Mouse (Mus musculus): Measurements from ENCODE around the gene Adgrf1. TPM values are rescaled to one million over a fixed set of nuclear protein-coding genes. Genes with fewer than 3 reads are reported as not detected.
A peak's percentile ranks its signal among the peaks of the same experiment; 100 is the strongest.
"Not testable (repeated sequence)": the region's sequence is repeated elsewhere in the genome, so short reads cannot be mapped to it uniquely, and the experiment has no call there.

The Adgrf1 gene
- polyA plus RNA-seq, 1 experiment from 2014 or later, result not detected

GRCm38 (mm10) chr17:43338279-43338678, 68.2 kb downstream of the Adgrf1 start:
- Histone ChIP-seq H3K9me3 (no peaks in the 10 kb centered on the region), H3K4me1 (no peaks in the 10 kb centered on the region), H3K36me3 (replicated peaks) (no peaks in the 10 kb centered on the region), H3K27ac (no peak overlapping the region), H3K4me3 (no peak overlapping the region), H3K27me3 (ENCODE audit: poor library complexity, severe bottlenecking) (no peaks in the 10 kb centered on the region)
- WGBS, result 81% methylated on average over 3 of the region's 3 CpGs
- DNase-seq (ENCODE audit: extremely low spot score, low spot score), result no peak

- not testable (repeated sequence) for H3K27ac ChIP-seq; DNase-seq (ENCODE audit: extremely low spot score, low spot score); H3K36me3 ChIP-seq (replicated peaks); H3K27me3 ChIP-seq (ENCODE audit: poor library complexity, severe bottlenecking); H3K9me3 ChIP-seq; H3K4me3 ChIP-seq; H3K4me1 ChIP-seq
- 95% methylated on average over 2 of the region's 2 CpGs for WGBS
Observed at GRCm38 (mm10) chr17:43346499-43346898, 76.4 kb downstream of the Adgrf1 start.

GRCm38 (mm10) chr17:43357902-43358539, 87.9 kb downstream of the Adgrf1 start:
- Histone ChIP-seq H3K4me3 (no peak overlapping the region), H3K36me3 (replicated peaks) (no peaks in the 10 kb centered on the region), H3K9me3 (no peaks in the 10 kb centered on the region), H3K27ac (peak overlapping the region; percentile 53; the same call in 1 of the 2 replicates), H3K27me3 (ENCODE audit: poor library complexity, severe bottlenecking) (no peaks in the 10 kb centered on the region), H3K4me1 (peaks cover 17% of the 10 kb centered on the region)
- 18% methylated on average over 9 of the region's 9 CpGs for WGBS
- DNase-seq (ENCODE audit: extremely low spot score, low spot score), result no peak

- Histone ChIP-seq H3K4me3 (peak within 1 kb of the TSS; percentile 23), H3K27me3 (ENCODE audit: poor library complexity, severe bottlenecking) (no peaks in the 10 kb centered on the region), H3K36me3 (replicated peaks) (no peaks in the 10 kb centered on the region), H3K4me1 (peaks cover 17% of the 10 kb centered on the region), H3K9me3 (no peaks in the 10 kb centered on the region), H3K27ac (0 out of 2 replicates have a peak within 1 kb of the TSS, but pooled peaks have one; percentile 11)
- DNase-seq (ENCODE audit: extremely low spot score, low spot score), result no peak
- WGBS, result 71% methylated on average over 16 of the region's 16 CpGs
Observed at GRCm38 (mm10) chr17:43359826-43360619, 89.9 kb downstream of the Adgrf1 start, which contains the start of gene Adgrf5. TSS of gene Adgrf5 (plus strand) at chr17:43360451.

- Histone ChIP-seq H3K4me1 (peaks cover 17% of the 10 kb centered on the region), H3K36me3 (replicated peaks) (no peaks in the 10 kb centered on the region), H3K27me3 (ENCODE audit: poor library complexity, severe bottlenecking) (no peaks in the 10 kb centered on the region), H3K4me3 (peak overlapping the region; percentile 8; the same call in 1 of the 2 replicates), H3K27ac (no peak overlapping the region), H3K9me3 (no peaks in the 10 kb centered on the region)
- no peak for DNase-seq (ENCODE audit: extremely low spot score, low spot score)
- 90% methylated on average over 11 of the region's 11 CpGs for WGBS
Observed at GRCm38 (mm10) chr17:43361021-43361420, 90.9 kb downstream of the Adgrf1 start.

GRCm38 (mm10) chr17:43362362-43362761, 92.2 kb downstream of the Adgrf1 start:
- Histone ChIP-seq H3K4me1 (peaks cover 17% of the 10 kb centered on the region), H3K36me3 (replicated peaks) (no peaks in the 10 kb centered on the region), H3K9me3 (no peaks in the 10 kb centered on the region), H3K4me3 (no peak overlapping the region), H3K27me3 (ENCODE audit: poor library complexity, severe bottlenecking) (no peaks in the 10 kb centered on the region), H3K27ac (no peak overlapping the region)
- 68% methylated on average over 11 of the region's 11 CpGs for WGBS
- DNase-seq (ENCODE audit: extremely low spot score, low spot score), result no peak

GRCm38 (mm10) chr17:43362881-43363280, 92.8 kb downstream of the Adgrf1 start:
- 60% methylated on average over 6 of the region's 6 CpGs for whole genome bisulfite sequencing
- H3K27me3 ChIP-seq (ENCODE audit: poor library complexity, severe bottlenecking), result no peaks in the 10 kb centered on the region
- no peak for DNase-seq (ENCODE audit: extremely low spot score, low spot score)

GRCm38 (mm10) chr17:43363921-43364320, 93.8 kb downstream of the Adgrf1 start:
- DNase-seq (ENCODE audit: extremely low spot score, low spot score), result no peak
- 75% methylated on average over 6 of the region's 6 CpGs for WGBS
- Histone ChIP-seq H3K4me3 (no peak overlapping the region), H3K4me1 (peaks cover 5% of the 10 kb centered on the region; the same call in 1 of the 2 replicates), H3K27me3 (ENCODE audit: poor library complexity, severe bottlenecking) (no peaks in the 10 kb centered on the region), H3K9me3 (no peaks in the 10 kb centered on the region), H3K36me3 (replicated peaks) (no peaks in the 10 kb centered on the region), H3K27ac (no peak overlapping the region)

More at GRCm38 (mm10) chr17:43362881-43363280, 92.8 kb downstream of the Adgrf1 start:
- Histone ChIP-seq H3K9me3 (no peaks in the 10 kb centered on the region), H3K4me1 (peaks cover 13% of the 10 kb centered on the region), H3K27ac (no peak overlapping the region), H3K36me3 (replicated peaks) (no peaks in the 10 kb centered on the region), H3K4me3 (no peak overlapping the region)

- H3K27me3 ChIP-seq (ENCODE audit: poor library complexity, severe bottlenecking), result no peaks in the 10 kb centered on the region
- no peak overlapping the region for H3K27ac ChIP-seq
- 91% methylated on average over 6 of the region's 6 CpGs for WGBS
Observed at GRCm38 (mm10) chr17:43365297-43365696, 95.2 kb downstream of the Adgrf1 start.

GRCm38 (mm10) chr17:43366486-43366885, 96.4 kb downstream of the Adgrf1 start:
- no peaks in the 10 kb centered on the region for H3K27me3 ChIP-seq (ENCODE audit: poor library complexity, severe bottlenecking)
- H3K9me3 ChIP-seq, result no peaks in the 10 kb centered on the region
- 68% methylated on average over 9 of the region's 9 CpGs for WGBS
- no peak overlapping the region for H3K4me3 ChIP-seq
- DNase-seq (ENCODE audit: extremely low spot score, low spot score), result no peak
- peaks cover 5% of the 10 kb centered on the region; the same call in 1 of the 2 replicates for H3K4me1 ChIP-seq
- H3K27ac ChIP-seq, result no peak overlapping the region
- no peaks in the 10 kb centered on the region for H3K36me3 ChIP-seq (replicated peaks)

More at GRCm38 (mm10) chr17:43365297-43365696, 95.2 kb downstream of the Adgrf1 start:
- Histone ChIP-seq H3K36me3 (replicated peaks) (no peaks in the 10 kb centered on the region), H3K9me3 (no peaks in the 10 kb centered on the region), H3K4me1 (peaks cover 5% of the 10 kb centered on the region; the same call in 1 of the 2 replicates), H3K4me3 (no peak overlapping the region)
- no peak for DNase-seq (ENCODE audit: extremely low spot score, low spot score)

- Histone ChIP-seq H3K27me3 (ENCODE audit: poor library complexity, severe bottlenecking) (no peaks in the 10 kb centered on the region), H3K36me3 (replicated peaks) (no peaks in the 10 kb centered on the region), H3K27ac (no peak overlapping the region), H3K9me3 (no peaks in the 10 kb centered on the region), H3K4me1 (no peaks in the 10 kb centered on the region), H3K4me3 (no peak overlapping the region)
- DNase-seq (ENCODE audit: extremely low spot score, low spot score), result no peak
- WGBS, result 78% methylated on average over 5 of the region's 5 CpGs
Observed at GRCm38 (mm10) chr17:43368171-43368576, 98.0 kb downstream of the Adgrf1 start.

GRCm38 (mm10) chr17:43372604-43373003, 102.5 kb downstream of the Adgrf1 start:
- peaks cover 4% of the 10 kb centered on the region; the same call in 1 of the 2 replicates for H3K4me1 ChIP-seq
- DNase-seq (ENCODE audit: extremely low spot score, low spot score), result no peak
- H3K36me3 ChIP-seq (replicated peaks), result no peaks in the 10 kb centered on the region
- 85% methylated on average over 4 of the region's 4 CpGs for WGBS
- H3K4me3 ChIP-seq, result no peak overlapping the region
- no peaks in the 10 kb centered on the region for H3K27me3 ChIP-seq (ENCODE audit: poor library complexity, severe bottlenecking)
- H3K9me3 ChIP-seq, result no peaks in the 10 kb centered on the region
- no peak overlapping the region for H3K27ac ChIP-seq

GRCm38 (mm10) chr17:43374020-43374419, 103.9 kb downstream of the Adgrf1 start:
- Histone ChIP-seq H3K27ac (no peak overlapping the region), H3K36me3 (replicated peaks) (no peaks in the 10 kb centered on the region), H3K4me3 (no peak overlapping the region), H3K4me1 (peaks cover 4% of the 10 kb centered on the region; the same call in 1 of the 2 replicates), H3K27me3 (ENCODE audit: poor library complexity, severe bottlenecking) (no peaks in the 10 kb centered on the region), H3K9me3 (no peaks in the 10 kb centered on the region)
- DNase-seq (ENCODE audit: extremely low spot score, low spot score), result no peak
- 60% methylated on average over 4 of the region's 4 CpGs for WGBS
